Mouse (Mus musculus) heart, embryonic 12.5 days (tissue): ENCODE measurements around the gene Specc1l. TPM values are rescaled to one million over a fixed set of nuclear protein-coding genes. Genes with fewer than 3 reads are reported as not detected.

Experiments
- ATAC-seq: fragments of 200-750 bp; cut with Nextera tagmentation; 2 replicates; pipeline ENCODE4 v1.8.0; 2017; ENCODE audit warnings: moderate TSS enrichment, moderate library complexity; ENCODE audit not compliant: insufficient number of reproducible peaks, low FRiP score
- H3K27ac ChIP-seq: fragments of 300-500 bp; sonication (generic); 2 replicates; pipeline ENCODE4 v1.5.1; 2016; ENCODE audit warnings: mild to moderate bottlenecking, moderate library complexity; ENCODE audit not compliant: poor library complexity, severe bottlenecking
- H3K27me3 ChIP-seq: fragments of 300-500 bp; sonication (generic); replicated peaks from 2 replicates; pipeline ENCODE4 v1.6.1; 2016; ENCODE audit warnings: mild to moderate bottlenecking, moderate library complexity
- H3K36me3 ChIP-seq: fragments of 300-500 bp; sonication (generic); 2 replicates; pipeline ENCODE4 v1.6.1; 2016; ENCODE audit warnings: mild to moderate bottlenecking, moderate library complexity
- H3K4me1 ChIP-seq: fragments of 300-500 bp; sonication (generic); replicated peaks from 2 replicates; pipeline ENCODE4 v1.6.1; 2016; ENCODE audit warnings: mild to moderate bottlenecking
- H3K4me2 ChIP-seq: fragments of 300-500 bp; sonication (generic); 2 replicates; pipeline ENCODE4 v1.6.1; 2016; ENCODE audit warnings: mild to moderate bottlenecking, moderate library complexity
- H3K4me3 ChIP-seq: fragments of 300-500 bp; sonication (generic); 2 replicates; pipeline ENCODE4 v1.5.1; 2016; ENCODE audit warnings: mild to moderate bottlenecking
- H3K9ac ChIP-seq: fragments of 300-500 bp; sonication (generic); 2 replicates; pipeline ENCODE4 v1.6.1; 2016; ENCODE audit warnings: mild to moderate bottlenecking, moderate library complexity
- H3K9me3 ChIP-seq: fragments of 300-500 bp; sonication (generic); replicated peaks from 2 replicates; pipeline ENCODE4 v1.6.1; 2016; ENCODE audit warnings: mild to moderate bottlenecking, moderate library complexity
- WGBS: fragments of 180-500 bp; shearing (Covaris S2); methylation state at CpG from one replicate; pipeline ENCODE4 v1.1.7; 2016; 5-methylcytosine and 5-hydroxymethylcytosine counted together
- polyA plus RNA-seq: library from polyadenylated mRNA; unstranded; fragments of >200 nt; fragmentation: Nextera tagmentation; extraction: Ambion mirVana; gene quantifications from 2 replicates; pipeline ENCODE4 v1.2.1, GENCODE M21; 2016

The Specc1l gene
- 30.2 and 32.1 TPM in 2 replicates for polyA plus RNA-seq

DNA sequence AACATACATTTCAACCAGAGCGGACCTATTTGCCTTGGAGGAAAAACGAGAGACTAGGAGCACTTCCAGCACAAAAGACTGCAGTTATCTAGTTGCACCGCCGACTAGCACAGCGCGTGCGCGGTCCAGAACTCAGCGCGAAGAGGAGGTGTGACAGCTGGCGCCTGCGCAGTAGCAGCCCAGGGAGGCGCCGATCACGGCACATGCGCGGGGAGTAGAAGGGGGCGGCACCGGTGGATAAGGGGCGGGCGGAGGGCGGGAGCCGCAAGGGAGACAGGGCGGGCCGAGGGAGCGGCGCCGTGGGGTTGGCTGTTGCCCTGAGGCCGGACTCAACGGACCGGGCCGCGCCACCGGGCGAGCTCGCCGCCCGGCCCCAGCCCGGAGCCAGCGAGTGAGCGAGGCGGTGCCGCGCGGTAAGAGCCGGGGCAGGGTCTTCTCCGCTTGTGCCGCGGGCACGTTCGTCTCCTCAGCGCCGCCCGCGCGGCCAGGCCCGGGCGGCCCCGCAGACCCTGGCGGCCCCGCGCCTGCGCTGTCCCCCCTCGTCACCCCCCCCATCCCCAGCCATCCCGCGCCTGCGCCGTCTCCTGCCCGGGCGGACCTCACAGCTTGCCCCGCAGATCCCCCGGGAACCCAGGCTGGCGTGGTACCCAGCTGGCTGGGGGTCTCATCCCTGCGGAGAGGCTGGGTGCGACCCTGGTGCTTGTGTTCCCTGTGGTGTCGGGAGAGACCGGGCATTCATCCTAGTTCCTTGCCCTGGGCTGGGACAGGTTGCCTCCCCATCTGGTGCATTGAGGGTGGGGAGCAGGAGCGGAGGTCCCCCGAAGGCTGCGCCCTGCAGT is at the start of gene Specc1l:
Specc1l (plus strand) TSS at position 267 of the 839 bp plus-strand sequence.
- Histone ChIP-seq H3K4me3 (peak within 1 kb of the TSS; percentile 97), H3K9ac (peak within 1 kb of the TSS; percentile 86), H3K36me3 (no peaks in the 10 kb centered on the region), H3K4me1 (peaks cover 8% of the 10 kb centered on the region), H3K9me3 (no peaks in the 10 kb centered on the region), H3K27ac (peak within 1 kb of the TSS; percentile 96), H3K4me2 (peak within 1 kb of the TSS; percentile 97), H3K27me3 (no peaks in the 10 kb centered on the region)
- under 1% methylated on average over 60 of the region's 80 CpGs for WGBS
- peak; percentile 99 for ATAC-seq

DNA sequence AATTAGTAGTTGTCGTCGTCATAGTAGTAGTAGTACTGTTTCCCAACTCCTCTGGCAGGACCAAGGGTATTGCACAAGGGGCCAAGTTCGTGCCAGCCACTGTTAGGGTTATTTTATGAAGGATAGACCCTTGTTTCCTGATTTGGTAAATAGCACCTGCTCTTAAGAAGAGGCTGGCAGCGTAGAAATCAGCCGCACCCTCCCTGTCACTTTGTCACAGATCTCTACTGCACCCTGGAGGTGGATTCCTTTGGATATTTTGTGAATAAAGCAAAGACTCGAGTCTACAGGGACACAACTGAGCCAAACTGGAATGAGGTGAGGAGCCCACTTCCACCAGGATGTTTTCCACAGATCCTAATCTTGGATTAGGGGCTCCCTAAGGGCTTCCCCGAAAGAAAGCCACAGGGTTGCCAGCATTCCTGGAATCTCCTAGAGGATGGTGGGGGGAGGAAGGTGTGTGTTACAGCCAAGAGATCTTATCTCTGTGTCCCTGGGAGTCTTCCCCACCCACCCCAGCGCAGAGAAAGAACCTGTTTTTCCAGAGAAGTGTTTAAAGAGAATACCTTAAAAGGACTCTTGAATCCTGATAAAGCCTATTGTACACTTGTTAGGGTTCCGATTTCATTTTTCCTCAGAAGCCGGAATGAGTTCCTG is 45.9 kb upstream of the Specc1l start:
- WGBS, result 58% methylated on average over 10 of the region's 10 CpGs
- H3K36me3 ChIP-seq, result peaks cover 42% of the 10 kb centered on the region

DNA sequence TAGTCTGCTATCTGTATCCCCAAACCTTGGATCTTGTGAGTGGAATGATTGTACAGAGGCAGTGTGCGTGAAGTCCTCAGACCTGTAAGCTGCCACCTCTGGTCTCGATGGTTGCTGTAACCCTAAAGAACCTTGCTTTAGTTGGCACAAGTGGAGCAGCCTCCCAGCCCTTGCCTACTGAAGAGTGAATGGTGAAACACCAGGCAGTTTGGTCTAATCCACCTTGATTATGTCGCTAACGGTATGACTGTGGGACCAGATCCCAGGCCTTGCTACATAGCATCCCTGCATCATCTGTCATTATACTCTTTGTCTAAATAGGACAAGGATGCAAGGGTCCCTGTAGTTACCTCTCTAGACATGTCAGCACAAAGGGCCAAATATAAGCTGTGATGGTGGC is 45.3 kb upstream of the Specc1l start:
- no peaks in the 10 kb centered on the region for H3K27me3 ChIP-seq
- no peak overlapping the region for H3K4me2 ChIP-seq
- WGBS, result 74% methylated on average over 4 of the region's 4 CpGs
- no peak overlapping the region for H3K9ac ChIP-seq
- no peak overlapping the region for H3K27ac ChIP-seq
- ATAC-seq, result no peak
- H3K36me3 ChIP-seq, result peaks cover 42% of the 10 kb centered on the region
- H3K9me3 ChIP-seq, result peaks cover 3% of the 10 kb centered on the region; the same call in 1 of the 2 replicates
- H3K4me1 ChIP-seq, result peaks cover 26% of the 10 kb centered on the region
- H3K4me3 ChIP-seq, result no peak overlapping the region

More for the DNA sequence above, 45.9 kb upstream of the Specc1l start:
- no peak overlapping the region for H3K9ac ChIP-seq
- peaks cover 3% of the 10 kb centered on the region; the same call in 1 of the 2 replicates for H3K9me3 ChIP-seq
- H3K27me3 ChIP-seq, result no peaks in the 10 kb centered on the region
- no peak overlapping the region for H3K4me3 ChIP-seq
- no peak overlapping the region for H3K4me2 ChIP-seq
- no peak for ATAC-seq
- H3K4me1 ChIP-seq, result peaks cover 19% of the 10 kb centered on the region
- no peak overlapping the region for H3K27ac ChIP-seq

GRCm38 (mm10) chr10:75170207-75170850 is 41.5 kb upstream of the Specc1l start:
- no peaks in the 10 kb centered on the region for H3K9me3 ChIP-seq
- 22% methylated on average over 12 of the region's 12 CpGs for WGBS
- H3K36me3 ChIP-seq, result peaks cover 20% of the 10 kb centered on the region
- H3K4me3 ChIP-seq, result no peak overlapping the region
- H3K9ac ChIP-seq, result peak overlapping the region; percentile 15; the same call in 1 of the 2 replicates
- peak overlapping the region; percentile 68 for H3K27ac ChIP-seq
- peak; percentile 75 for ATAC-seq
- H3K4me2 ChIP-seq, result peak overlapping the region; percentile 48
- no peaks in the 10 kb centered on the region for H3K27me3 ChIP-seq
- peaks cover 53% of the 10 kb centered on the region for H3K4me1 ChIP-seq

GRCm38 (mm10) chr10:75173056-75173455 is 38.8 kb upstream of the Specc1l start:
- H3K4me2 ChIP-seq, result no peak overlapping the region; the same call in 1 of the 2 replicates
- ATAC-seq, result no peak
- H3K27me3 ChIP-seq, result no peaks in the 10 kb centered on the region
- H3K9me3 ChIP-seq, result no peaks in the 10 kb centered on the region
- 49% methylated on average over 8 of the region's 8 CpGs for WGBS
- H3K4me1 ChIP-seq, result peaks cover 55% of the 10 kb centered on the region
- peak overlapping the region; percentile 94 for H3K27ac ChIP-seq
- peaks cover 36% of the 10 kb centered on the region for H3K36me3 ChIP-seq
- H3K9ac ChIP-seq, result peak overlapping the region; percentile 10; the same call in 1 of the 2 replicates
- H3K4me3 ChIP-seq, result no peak overlapping the region

DNA sequence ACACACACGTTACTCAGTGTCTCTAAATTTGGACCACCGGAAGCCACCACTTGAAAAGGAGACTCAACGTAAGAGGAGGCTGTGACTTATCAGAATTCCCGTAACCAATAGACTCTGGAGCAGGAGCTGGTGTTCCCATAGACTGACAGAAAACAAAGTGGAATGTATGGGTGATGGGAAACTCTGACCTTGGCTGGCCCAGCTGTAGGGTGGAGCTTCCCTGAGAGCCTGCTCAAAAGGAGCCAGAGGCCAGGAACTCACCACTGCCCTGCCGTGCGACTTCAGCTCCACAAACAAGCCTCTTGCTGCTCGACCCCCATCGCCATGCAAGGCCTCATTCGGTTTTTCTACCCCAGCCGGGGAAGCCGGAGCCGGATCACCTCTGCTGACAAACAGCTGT is 38.2 kb upstream of the Specc1l start:
- ATAC-seq, result peak; percentile 72
- H3K4me3 ChIP-seq, result peak overlapping the region; percentile 24
- H3K9ac ChIP-seq, result peak overlapping the region; percentile 66
- peak overlapping the region; percentile 63 for H3K4me2 ChIP-seq
- H3K36me3 ChIP-seq, result peaks cover 36% of the 10 kb centered on the region
- H3K27me3 ChIP-seq, result no peaks in the 10 kb centered on the region
- no peaks in the 10 kb centered on the region for H3K9me3 ChIP-seq
- H3K27ac ChIP-seq, result peak overlapping the region; percentile 94
- H3K4me1 ChIP-seq, result peaks cover 55% of the 10 kb centered on the region
- 32% methylated on average over 12 of the region's 12 CpGs for WGBS

DNA sequence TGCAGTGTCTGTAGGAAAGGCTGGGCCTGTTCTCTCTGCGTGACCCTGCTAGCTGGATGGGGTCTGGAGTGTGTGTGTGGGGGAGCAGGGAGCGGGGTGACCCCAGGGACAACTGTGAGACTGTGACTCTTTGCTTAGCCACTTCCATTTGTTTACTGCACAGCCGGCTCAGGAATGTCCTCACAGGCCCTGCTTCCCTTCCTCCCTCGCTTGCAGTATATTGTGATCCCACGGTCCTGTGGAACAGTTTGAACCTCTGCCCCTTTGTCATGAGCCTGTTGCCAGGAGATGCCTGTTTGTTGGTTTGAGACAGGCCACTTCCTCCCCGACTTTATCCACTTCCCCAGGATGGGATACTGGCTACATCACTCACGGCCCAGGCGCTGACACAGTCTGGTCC is 35.4 kb upstream of the Specc1l start:
- H3K27me3 ChIP-seq, result no peaks in the 10 kb centered on the region
- no peak overlapping the region for H3K9ac ChIP-seq
- peaks cover 60% of the 10 kb centered on the region for H3K36me3 ChIP-seq
- no peak overlapping the region for H3K4me3 ChIP-seq
- no peak overlapping the region for H3K27ac ChIP-seq
- peaks cover 38% of the 10 kb centered on the region for H3K4me1 ChIP-seq
- no peak for ATAC-seq
- 0 out of 2 replicates have a peak overlapping the region, but pooled peaks have one; percentile 20 for H3K4me2 ChIP-seq
- WGBS, result 63% methylated on average over 8 of the region's 8 CpGs
- no peaks in the 10 kb centered on the region for H3K9me3 ChIP-seq

DNA sequence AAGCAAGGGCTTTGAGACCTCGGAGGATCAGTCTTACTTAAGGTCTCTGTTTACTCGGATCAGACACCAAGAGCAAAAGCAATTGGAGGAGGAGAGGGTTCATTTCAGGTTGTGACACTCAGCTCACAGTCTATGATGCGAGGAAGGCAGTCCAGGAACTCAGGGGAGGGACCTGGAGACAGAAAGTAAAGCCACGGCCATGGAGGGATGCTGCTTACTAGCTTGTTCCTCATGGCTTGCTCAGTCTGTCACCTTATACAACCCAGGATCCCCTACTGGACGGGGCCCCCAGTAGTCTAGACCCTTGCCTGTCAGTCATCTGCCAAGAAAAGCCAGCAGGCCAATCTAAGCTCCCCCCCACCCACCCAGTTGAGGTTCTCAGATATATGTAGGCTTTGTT is 33.0 kb upstream of the Specc1l start:
- Histone ChIP-seq H3K9ac (no peak overlapping the region), H3K9me3 (no peaks in the 10 kb centered on the region), H3K4me1 (peaks cover 23% of the 10 kb centered on the region), H3K4me2 (no peak overlapping the region), H3K27me3 (no peaks in the 10 kb centered on the region), H3K27ac (no peak overlapping the region), H3K36me3 (peaks cover 77% of the 10 kb centered on the region), H3K4me3 (no peak overlapping the region)
- no peak for ATAC-seq
- WGBS, result 84% methylated on average over 5 of the region's 5 CpGs

DNA sequence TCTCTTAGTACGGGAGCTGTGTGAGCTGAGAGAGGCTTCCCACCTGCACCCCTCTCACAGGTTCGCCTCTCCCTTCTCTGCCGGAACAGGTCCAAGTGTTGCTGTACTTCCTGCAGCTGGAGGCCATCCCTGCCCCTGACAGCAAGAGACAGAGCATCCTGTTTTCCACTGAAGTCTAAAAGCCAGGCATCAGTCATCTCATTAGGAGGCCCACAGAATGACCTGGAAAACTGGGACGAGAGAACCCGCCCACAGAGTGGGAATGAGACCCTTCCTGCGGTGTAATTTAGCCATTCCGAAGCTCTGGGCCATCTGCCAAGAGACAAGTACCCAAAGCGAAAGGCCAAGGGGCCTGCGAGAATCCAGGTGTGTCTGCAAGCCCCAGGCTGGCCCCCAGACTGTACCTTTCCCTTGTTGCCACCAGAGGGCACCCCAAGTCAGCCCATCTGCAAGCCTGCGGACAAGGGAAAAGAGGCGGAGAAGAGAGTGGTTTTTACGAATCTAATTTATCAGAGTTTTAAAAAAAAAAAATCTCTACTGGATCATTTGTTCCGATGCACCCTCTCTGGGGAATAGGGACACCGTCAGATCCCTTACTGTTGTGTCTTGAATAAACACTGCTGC is 29.6 kb upstream of the Specc1l start:
- no peaks in the 10 kb centered on the region for H3K9me3 ChIP-seq
- no peak for ATAC-seq
- 38% methylated on average over 14 of the region's 14 CpGs for WGBS
- no peak overlapping the region for H3K9ac ChIP-seq
- no peak overlapping the region for H3K4me2 ChIP-seq
- H3K4me3 ChIP-seq, result no peak overlapping the region
- no peaks in the 10 kb centered on the region for H3K27me3 ChIP-seq
- peaks cover 10% of the 10 kb centered on the region; the same call in 1 of the 2 replicates for H3K4me1 ChIP-seq
- H3K36me3 ChIP-seq, result peaks cover 72% of the 10 kb centered on the region
- no peak overlapping the region for H3K27ac ChIP-seq

DNA sequence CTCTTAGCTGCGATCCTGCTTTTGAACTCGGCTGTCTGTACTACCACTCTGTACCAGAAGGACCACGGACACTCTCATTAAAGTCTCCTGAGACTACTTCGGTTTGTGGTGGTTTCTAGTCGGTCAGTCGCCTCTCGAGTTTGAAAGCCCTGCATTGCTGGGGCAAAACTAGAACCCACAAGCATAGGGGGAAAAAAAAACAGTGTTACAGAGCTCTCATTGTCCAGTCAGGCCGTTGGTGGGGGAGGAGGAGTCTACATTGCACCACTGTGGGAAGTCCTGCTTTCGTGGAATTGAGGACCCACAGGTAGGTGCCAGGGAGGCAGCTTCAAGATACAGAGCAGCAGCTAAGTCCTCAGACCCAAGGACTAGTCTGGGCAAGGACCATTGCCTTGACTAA is 27.0 kb upstream of the Specc1l start:
- Histone ChIP-seq H3K4me3 (no peak overlapping the region), H3K4me1 (peaks cover 17% of the 10 kb centered on the region), H3K27ac (no peak overlapping the region), H3K9ac (no peak overlapping the region), H3K36me3 (peaks cover 47% of the 10 kb centered on the region), H3K9me3 (no peaks in the 10 kb centered on the region), H3K4me2 (no peak overlapping the region), H3K27me3 (no peaks in the 10 kb centered on the region)
- 83% methylated on average over 9 of the region's 9 CpGs for WGBS
- no peak for ATAC-seq
